Mouse (Mus musculus) kidney, embryonic 16.5 days (tissue): ENCODE data around the gene Cyfip1. TPM values are rescaled to one million over a fixed set of nuclear protein-coding genes. Genes with fewer than 3 reads are reported as not detected.

Experiments
- ATAC-seq: fragments of 200-750 bp; cut with Nextera tagmentation; 2 replicates; pipeline ENCODE4 v1.8.0; 2017; ENCODE audit warnings: moderate TSS enrichment; ENCODE audit not compliant: low FRiP score, low TSS enrichment
- H3K27ac ChIP-seq: fragments of 300-500 bp; sonication (generic); 2 replicates; pipeline ENCODE4 v1.5.1; 2014; ENCODE audit warnings: low read length
- H3K27me3 ChIP-seq: fragments of 300-500 bp; sonication (generic); 2 replicates; pipeline ENCODE4 v1.6.1; 2014; ENCODE audit warnings: low read length, control low read depth, mixed read lengths; ENCODE audit not compliant: insufficient read depth
- H3K36me3 ChIP-seq: fragments of 300-500 bp; sonication (generic); 2 replicates; pipeline ENCODE4 v1.6.1; 2014; ENCODE audit warnings: low read length, control low read depth, mixed read lengths; ENCODE audit not compliant: insufficient read depth
- H3K4me1 ChIP-seq: fragments of 300-500 bp; sonication (generic); 2 replicates; pipeline ENCODE4 v1.6.1; 2014; ENCODE audit warnings: low read length, control low read depth, mixed read lengths; ENCODE audit not compliant: insufficient read depth
- H3K4me2 ChIP-seq: fragments of 300-500 bp; sonication (generic); replicated peaks from 2 replicates; pipeline ENCODE4 v1.6.1; 2014; ENCODE audit warnings: low read depth, low read length
- H3K4me3 ChIP-seq: fragments of 300-500 bp; sonication (generic); 2 replicates; pipeline ENCODE4 v1.5.1; 2014; ENCODE audit warnings: mild to moderate bottlenecking, low read length
- H3K9ac ChIP-seq: fragments of 300-500 bp; sonication (generic); replicated peaks from 2 replicates; pipeline ENCODE4 v1.6.1; 2014; ENCODE audit warnings: low read length
- H3K9me3 ChIP-seq: fragments of 300-500 bp; sonication (generic); 2 replicates; pipeline ENCODE4 v1.6.1; 2016; ENCODE audit warnings: low read length, control low read depth
- WGBS: fragments of 180-500 bp; shearing (Covaris S2); extraction: QIAGEN DNeasy Blood & Tissue Kit; methylation state at CpG from one replicate; pipeline ENCODE4 v1.1.7; 2014; 5-methylcytosine and 5-hydroxymethylcytosine counted together
- polyA plus RNA-seq: library from polyadenylated mRNA; unstranded; fragments of >200 nt; fragmentation: Nextera tagmentation; extraction: Ambion mirVana; gene quantifications from 2 replicates; pipeline ENCODE4 v1.2.1, GENCODE M21; 2015

Gene Cyfip1
- polyA plus RNA-seq, 1 experiment from 2014 or later: 113 TPM

DNA sequence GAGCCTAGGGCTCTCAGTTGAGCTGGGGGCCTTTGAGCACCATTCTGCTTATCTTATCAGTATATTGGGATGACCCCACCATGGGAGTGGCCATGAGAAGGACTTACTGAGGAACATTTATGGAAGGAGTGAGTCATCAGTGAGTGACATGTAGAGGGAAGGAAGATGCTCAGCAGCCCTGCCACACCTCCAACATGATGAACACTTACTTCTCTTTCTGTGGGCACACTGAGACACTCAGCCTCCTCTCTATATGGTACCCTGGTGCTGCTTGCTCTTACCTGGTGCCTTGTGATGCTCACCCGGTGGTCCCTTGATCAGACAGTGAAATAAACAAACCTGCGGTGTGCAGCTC lies 17.9 kb downstream of the Cyfip1 start:
- no peak for ATAC-seq
- no peak overlapping the region for H3K4me3 ChIP-seq
- no peak overlapping the region for H3K4me2 ChIP-seq
- no peak overlapping the region for H3K9ac ChIP-seq
- no peaks in the 10 kb centered on the region for H3K9me3 ChIP-seq
- WGBS: 87% methylated on average over 2 of the region's 2 CpGs
- no peaks in the 10 kb centered on the region for H3K27me3 ChIP-seq
- H3K27ac ChIP-seq: no peak overlapping the region
- H3K4me1 ChIP-seq: no peaks in the 10 kb centered on the region
- peaks cover 18% of the 10 kb centered on the region; the same call in 1 of the 2 replicates for H3K36me3 ChIP-seq

DNA sequence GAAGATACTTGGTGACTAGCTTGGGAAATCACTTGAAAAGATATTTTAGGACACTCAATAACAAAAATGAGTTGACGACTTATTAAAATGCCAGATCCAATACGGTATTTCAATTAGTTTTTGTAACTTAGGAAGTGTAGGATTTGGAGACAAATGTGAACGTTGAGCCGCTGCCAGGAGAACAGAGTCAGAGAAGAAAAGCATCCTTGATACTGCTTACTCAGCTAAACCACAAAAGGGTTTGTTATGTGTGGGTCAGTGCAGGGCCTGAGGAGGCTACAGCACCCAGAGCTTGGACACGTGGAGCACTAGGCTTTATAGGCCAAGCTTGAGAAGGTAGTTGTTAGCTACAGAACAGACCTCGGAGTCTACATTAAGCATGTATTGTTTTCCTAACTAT lies 18.4 kb downstream of the Cyfip1 start:
- no peak overlapping the region for H3K9ac ChIP-seq
- no peak overlapping the region for H3K4me2 ChIP-seq
- H3K9me3 ChIP-seq: no peaks in the 10 kb centered on the region
- H3K27me3 ChIP-seq: no peaks in the 10 kb centered on the region
- peaks cover 18% of the 10 kb centered on the region; the same call in 1 of the 2 replicates for H3K36me3 ChIP-seq
- ATAC-seq: no peak
- H3K4me3 ChIP-seq: no peak overlapping the region
- no peak overlapping the region for H3K27ac ChIP-seq
- 76% methylated on average over 6 of the region's 6 CpGs for WGBS
- H3K4me1 ChIP-seq: no peaks in the 10 kb centered on the region

GRCm38 (mm10) chr7:55861175-55861574 lies 19.6 kb downstream of the Cyfip1 start:
- Histone ChIP-seq H3K9me3 (no peaks in the 10 kb centered on the region), H3K9ac (no peak overlapping the region), H3K36me3 (peaks cover 18% of the 10 kb centered on the region; the same call in 1 of the 2 replicates), H3K4me1 (no peaks in the 10 kb centered on the region), H3K4me2 (no peak overlapping the region), H3K27ac (no peak overlapping the region), H3K27me3 (no peaks in the 10 kb centered on the region), H3K4me3 (no peak overlapping the region)
- WGBS: 76% methylated on average over 4 of the region's 4 CpGs
- ATAC-seq: no peak

DNA sequence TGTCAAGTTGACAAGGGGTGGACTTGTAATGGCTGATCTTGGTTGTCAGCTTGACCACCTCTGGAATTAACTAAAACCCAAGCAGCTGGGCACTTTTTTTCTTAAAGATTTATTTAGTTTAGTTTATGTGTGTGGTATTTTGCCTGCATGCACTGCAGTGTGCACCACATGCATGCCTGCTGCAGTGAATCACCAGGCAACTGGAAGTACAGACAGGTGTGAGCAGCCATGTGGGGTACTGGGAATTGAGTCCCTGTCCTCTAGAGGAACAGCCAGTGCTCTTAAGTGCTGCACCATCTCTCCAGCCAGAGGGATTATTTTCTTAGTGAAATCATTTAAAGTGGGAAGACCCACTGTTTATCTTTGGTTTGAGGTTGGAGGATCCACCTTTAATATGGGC lies 23.5 kb downstream of the Cyfip1 start:
- Histone ChIP-seq H3K4me2 (no peak overlapping the region), H3K36me3 (peaks cover 14% of the 10 kb centered on the region; the same call in 1 of the 2 replicates), H3K27ac (no peak overlapping the region), H3K4me1 (peaks cover 14% of the 10 kb centered on the region), H3K9ac (no peak overlapping the region), H3K4me3 (no peak overlapping the region), H3K9me3 (no peaks in the 10 kb centered on the region), H3K27me3 (no peaks in the 10 kb centered on the region)
- ATAC-seq: no peak

DNA sequence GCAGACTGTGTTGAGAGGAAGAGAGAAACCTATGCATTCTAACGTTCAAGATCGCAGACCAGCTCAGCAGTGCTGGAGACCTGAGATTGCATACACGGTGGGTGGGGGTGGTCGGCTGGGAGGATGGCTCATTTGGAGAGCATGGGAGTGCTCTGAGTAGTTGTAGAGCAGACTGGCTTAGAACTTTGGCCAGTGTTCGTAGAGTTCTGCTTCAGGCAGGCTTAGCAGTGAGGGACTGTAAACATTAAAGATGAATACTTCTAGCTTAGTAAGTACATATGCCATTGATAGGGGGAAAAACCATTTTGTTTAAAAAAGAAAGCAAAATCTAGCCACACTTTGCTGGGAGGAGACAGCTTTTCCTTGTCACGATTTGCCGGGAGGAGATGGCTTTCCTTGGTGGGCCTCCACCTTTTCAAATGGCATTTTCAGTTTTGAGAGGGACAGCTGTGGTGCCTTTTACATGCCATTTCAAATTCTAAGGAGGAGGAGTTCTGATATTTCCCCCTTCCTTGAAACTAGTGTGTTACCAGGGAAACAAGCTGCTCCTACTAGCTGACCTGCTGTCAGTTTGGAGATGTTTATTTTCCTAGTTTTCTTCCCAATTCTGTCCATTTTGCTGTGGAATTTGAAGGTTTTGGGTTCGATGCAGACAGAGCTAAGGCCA lies 24.3 kb downstream of the Cyfip1 start:
- Histone ChIP-seq H3K4me1 (peaks cover 14% of the 10 kb centered on the region), H3K4me3 (no peak overlapping the region), H3K27ac (no peak overlapping the region), H3K9me3 (no peaks in the 10 kb centered on the region), H3K4me2 (no peak overlapping the region), H3K27me3 (no peaks in the 10 kb centered on the region), H3K9ac (no peak overlapping the region), H3K36me3 (peaks cover 14% of the 10 kb centered on the region; the same call in 1 of the 2 replicates)
- WGBS: 77% methylated on average over 8 of the region's 8 CpGs
- no peak for ATAC-seq

- no peak overlapping the region for H3K9ac ChIP-seq
- no peak overlapping the region for H3K27ac ChIP-seq
- ATAC-seq: no peak
- no peak overlapping the region for H3K4me2 ChIP-seq
- H3K4me1 ChIP-seq: peaks cover 14% of the 10 kb centered on the region
- H3K4me3 ChIP-seq: no peak overlapping the region
- no peaks in the 10 kb centered on the region for H3K9me3 ChIP-seq
- no peaks in the 10 kb centered on the region for H3K27me3 ChIP-seq
- H3K36me3 ChIP-seq: peaks cover 11% of the 10 kb centered on the region
- 82% methylated on average over 7 of the region's 7 CpGs for WGBS
These were observed 26.7 kb downstream of the Cyfip1 start for GRCm38 (mm10) chr7:55868247-55868646.

DNA sequence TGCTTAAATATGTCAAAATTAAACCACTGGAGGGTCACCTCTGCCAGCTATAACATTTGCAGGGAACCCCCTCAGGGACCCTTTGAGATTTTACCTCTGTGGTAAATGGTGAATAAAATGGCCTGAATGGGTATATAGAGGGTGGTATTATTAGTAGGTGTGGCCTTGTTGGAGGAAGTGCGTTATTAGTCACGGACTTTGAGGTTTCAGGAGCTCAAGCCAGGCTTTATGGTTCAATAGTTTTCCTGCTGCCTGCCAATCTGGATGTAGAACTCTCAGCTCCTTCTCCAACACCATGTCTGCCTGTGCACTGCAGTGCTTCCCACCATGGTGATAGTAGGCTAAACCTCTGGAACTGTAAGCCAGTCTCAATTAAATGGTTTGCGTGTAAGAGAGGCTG lies 27.7 kb downstream of the Cyfip1 start:
- WGBS: 48% methylated on average over 3 of the region's 3 CpGs
- H3K4me2 ChIP-seq: no peak overlapping the region
- no peak overlapping the region for H3K9ac ChIP-seq
- H3K36me3 ChIP-seq: peaks cover 15% of the 10 kb centered on the region
- no peaks in the 10 kb centered on the region for H3K9me3 ChIP-seq
- no peak; the same call in 1 of the 2 replicates for ATAC-seq
- no peaks in the 10 kb centered on the region for H3K27me3 ChIP-seq
- peaks cover 14% of the 10 kb centered on the region for H3K4me1 ChIP-seq
- H3K4me3 ChIP-seq: no peak overlapping the region
- no peak overlapping the region for H3K27ac ChIP-seq

DNA sequence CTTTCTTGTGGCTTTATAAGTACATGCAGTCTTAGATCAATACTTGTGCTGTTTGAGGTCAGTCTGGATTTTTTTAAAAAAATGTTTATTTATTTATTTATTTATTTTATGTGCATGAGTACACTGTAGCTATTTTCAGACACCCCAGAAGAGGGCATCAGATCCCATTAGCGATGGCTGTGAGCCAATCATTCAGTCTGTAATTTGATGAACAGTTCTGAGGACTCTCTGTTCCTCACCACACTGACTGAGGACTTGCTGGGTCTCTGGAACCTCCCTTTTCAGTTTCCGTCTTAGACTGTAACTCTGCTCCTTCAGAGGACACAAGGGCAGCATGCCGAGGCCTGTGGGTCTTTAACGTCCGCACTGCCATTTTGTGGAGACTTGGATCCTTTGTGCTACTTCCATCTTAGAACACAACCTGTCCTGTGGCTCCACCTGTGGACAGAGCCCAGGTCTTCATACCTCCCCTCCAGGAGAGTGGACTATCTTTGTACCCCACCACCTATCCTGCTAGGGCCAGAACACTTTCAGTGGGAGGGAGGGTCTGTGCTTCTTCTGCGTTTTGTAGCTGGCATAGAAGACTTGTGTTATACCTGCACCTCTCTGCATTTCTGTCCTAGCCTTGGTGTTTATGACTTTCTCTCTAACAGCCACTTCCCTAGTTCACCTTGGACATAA lies 28.9 kb downstream of the Cyfip1 start:
- no peak overlapping the region for H3K9ac ChIP-seq
- peaks cover 27% of the 10 kb centered on the region for H3K36me3 ChIP-seq
- peak; percentile 69; the same call in 1 of the 2 replicates for ATAC-seq
- no peak overlapping the region for H3K27ac ChIP-seq
- H3K27me3 ChIP-seq: no peaks in the 10 kb centered on the region
- no peaks in the 10 kb centered on the region for H3K9me3 ChIP-seq
- 88% methylated on average over 6 of the region's 6 CpGs for WGBS
- H3K4me3 ChIP-seq: no peak overlapping the region
- peaks cover 14% of the 10 kb centered on the region for H3K4me1 ChIP-seq
- H3K4me2 ChIP-seq: no peak overlapping the region

DNA sequence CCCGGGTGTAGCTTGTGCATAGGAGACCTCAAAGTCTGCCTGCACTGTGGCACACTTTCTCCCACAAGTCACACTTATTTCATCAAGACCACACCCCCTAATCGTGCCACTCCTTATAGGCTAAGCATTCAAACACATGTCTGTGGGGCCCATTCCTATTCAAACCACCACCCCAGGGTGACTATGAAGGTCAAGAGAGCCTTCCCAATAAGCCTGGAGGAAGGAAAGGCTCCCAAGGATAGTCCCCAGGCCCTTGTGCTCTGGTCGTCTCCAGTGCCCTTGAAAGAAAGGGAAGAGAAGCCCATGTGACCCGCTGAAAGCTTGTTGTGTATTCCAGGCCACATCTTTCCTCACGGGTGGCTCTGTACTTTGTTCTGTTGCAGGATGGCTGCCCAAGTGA lies 29.9 kb downstream of the Cyfip1 start:
- 84% methylated on average over 5 of the region's 5 CpGs for WGBS

DNA sequence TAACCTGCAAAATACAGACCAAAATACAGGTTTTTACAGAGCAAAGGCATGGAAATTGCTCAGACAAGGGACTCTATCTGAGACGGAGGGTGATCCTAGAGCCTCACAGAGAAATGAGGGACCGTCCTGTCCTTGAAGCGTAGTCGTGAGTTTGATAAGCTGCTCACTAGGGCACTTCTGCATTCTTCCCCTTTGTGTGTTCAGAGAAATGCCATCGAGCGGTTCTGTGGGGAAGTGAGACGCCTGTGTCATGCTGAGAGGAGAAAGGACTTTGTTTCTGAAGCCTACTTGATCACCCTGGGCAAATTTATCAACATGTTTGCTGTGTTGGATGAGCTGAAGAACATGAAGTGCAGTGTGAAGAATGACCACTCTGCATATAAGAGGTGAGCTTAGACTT lies 33.2 kb downstream of the Cyfip1 start:
- H3K4me2 ChIP-seq: no peak overlapping the region
- no peaks in the 10 kb centered on the region for H3K27me3 ChIP-seq
- H3K4me1 ChIP-seq: 0 out of 2 replicates have a peak, but pooled peaks cover 2% of the 10 kb centered on the region
- no peak overlapping the region for H3K27ac ChIP-seq
- peaks cover 59% of the 10 kb centered on the region for H3K36me3 ChIP-seq
- no peaks in the 10 kb centered on the region for H3K9me3 ChIP-seq
- H3K9ac ChIP-seq: no peak overlapping the region
- 88% methylated on average over 7 of the region's 7 CpGs for WGBS
- ATAC-seq: no peak
- no peak overlapping the region for H3K4me3 ChIP-seq

More for the DNA sequence above, 29.9 kb downstream of the Cyfip1 start:
- Histone ChIP-seq H3K4me1 (peaks cover 14% of the 10 kb centered on the region), H3K27me3 (no peaks in the 10 kb centered on the region), H3K9ac (no peak overlapping the region), H3K36me3 (peaks cover 33% of the 10 kb centered on the region), H3K27ac (no peak overlapping the region), H3K4me3 (no peak overlapping the region), H3K4me2 (no peak overlapping the region), H3K9me3 (no peaks in the 10 kb centered on the region)
- no peak for ATAC-seq
